Mouse (Mus musculus) lung, embryonic 14.5 days (tissue): Measurements from ENCODE around the gene Sf1. TPM values are rescaled to one million over a fixed set of nuclear protein-coding genes. Genes with fewer than 3 reads are reported as not detected.

ENCODE experiments used
- ATAC-seq: fragments of 200-750 bp; cut with Nextera tagmentation; 2 replicates; pipeline ENCODE4 v1.8.0; 2017; ENCODE audit warnings: mild to moderate bottlenecking, moderate TSS enrichment, moderate library complexity; ENCODE audit not compliant: insufficient read depth
- DNase-seq: peaks from one replicate; pipeline ENCODE4 v3.0.0-alpha.2; 2015
- H3K27ac ChIP-seq: fragments of 300-500 bp; sonication (generic); 2 replicates; pipeline ENCODE4 v1.5.1; 2014; ENCODE audit warnings: low read depth, mild to moderate bottlenecking, moderate library complexity
- H3K27me3 ChIP-seq: fragments of 300-500 bp; sonication (generic); 2 replicates; pipeline ENCODE4 v1.6.1; 2014; ENCODE audit warnings: low read length, control low read depth; ENCODE audit not compliant: insufficient read depth
- H3K36me3 ChIP-seq: fragments of 300-500 bp; sonication (generic); 2 replicates; pipeline ENCODE4 v1.6.1; 2014; ENCODE audit warnings: control low read depth; ENCODE audit not compliant: insufficient read depth
- H3K4me1 ChIP-seq: fragments of 300-500 bp; sonication (generic); 2 replicates; pipeline ENCODE4 v1.6.1; 2014; ENCODE audit warnings: antibody characterized with exemption, control low read depth; ENCODE audit not compliant: insufficient read depth
- H3K4me2 ChIP-seq: fragments of 300-500 bp; sonication (generic); 2 replicates; pipeline ENCODE4 v1.6.1; 2014; ENCODE audit warnings: mild to moderate bottlenecking
- H3K4me3 ChIP-seq: fragments of 300-500 bp; sonication (generic); 2 replicates; pipeline ENCODE4 v1.5.1; 2014; ENCODE audit warnings: low read depth, low read length
- H3K9ac ChIP-seq: fragments of 300-500 bp; sonication (generic); 2 replicates; pipeline ENCODE4 v1.6.1; 2014
- H3K9me3 ChIP-seq: fragments of 300-500 bp; sonication (generic); 2 replicates; pipeline ENCODE4 v1.6.1; 2016; ENCODE audit warnings: low read depth, low read length, control low read depth
- CTCF ChIP-seq: IDR thresholded peaks from 2 replicates; pipeline ENCODE4 v1.5.1; 2016; ENCODE audit warnings: antibody characterized with exemption, low read depth
- WGBS: fragments of 180-500 bp; shearing (Covaris S2); extraction: QIAGEN DNeasy Blood & Tissue Kit; methylation state at CpG from one replicate; pipeline ENCODE4 v1.1.7; 2014; 5-methylcytosine and 5-hydroxymethylcytosine counted together
- polyA plus RNA-seq: library from polyadenylated mRNA; unstranded; fragments of >200 nt; fragmentation: Nextera tagmentation; extraction: Ambion mirVana; gene quantifications from 2 replicates; pipeline ENCODE4 v1.2.1, GENCODE M21; 2014

Gene Sf1
- polyA plus RNA-seq, 1 experiment from 2014 or later = 200 TPM

- no peaks in the 10 kb centered on the region for H3K9me3 ChIP-seq
- ATAC-seq (peak; percentile 73), DNase-seq (peak; percentile 85)
- no peak for TF ChIP-seq CTCF
- 19% methylated on average over 7 of the region's 7 CpGs for WGBS
- peaks cover 12% of the 10 kb centered on the region for H3K36me3 ChIP-seq
- H3K27ac ChIP-seq = peak within 1 kb of the TSS; percentile 32; the same call in 1 of the 2 replicates
- H3K9ac ChIP-seq = no peak within 1 kb of the TSS
- no peaks in the 10 kb centered on the region for H3K27me3 ChIP-seq
- H3K4me2 ChIP-seq = peak within 1 kb of the TSS; percentile 16; the same call in 1 of the 2 replicates
- no peak within 1 kb of the TSS for H3K4me3 ChIP-seq
- H3K4me1 ChIP-seq = no peaks in the 10 kb centered on the region
Measured at GRCm38 (mm10) chr19:6384128-6384527, 20.6 kb downstream of the Sf1 start, which contains the start of gene Pygm. Gene Pygm, plus strand, starts transcription at chr19:6384399.

- Histone ChIP-seq H3K9ac (no peak overlapping the region), H3K4me1 (no peaks in the 10 kb centered on the region), H3K36me3 (peaks cover 4% of the 10 kb centered on the region; the same call in 1 of the 2 replicates), H3K27ac (no peak overlapping the region), H3K4me2 (peak overlapping the region; percentile 16; the same call in 1 of the 2 replicates), H3K9me3 (no peaks in the 10 kb centered on the region), H3K4me3 (no peak overlapping the region), H3K27me3 (no peaks in the 10 kb centered on the region)
- no peak for TF ChIP-seq CTCF
- ATAC-seq (no peak), DNase-seq (no peak)
- WGBS = 72% methylated on average over 11 of the region's 11 CpGs
Measured at GRCm38 (mm10) chr19:6384954-6385353, 21.5 kb downstream of the Sf1 start.

GRCm38 (mm10) chr19:6385419-6385818 lies 21.9 kb downstream of the Sf1 start:
- no peaks in the 10 kb centered on the region for H3K27me3 ChIP-seq
- peak overlapping the region; percentile 15; the same call in 1 of the 2 replicates for H3K4me2 ChIP-seq
- DNase-seq = no peak
- 68% methylated on average over 5 of the region's 5 CpGs for WGBS
- no peak overlapping the region for H3K4me3 ChIP-seq
- H3K9me3 ChIP-seq = no peaks in the 10 kb centered on the region
- no peak for ATAC-seq
- H3K27ac ChIP-seq = no peak overlapping the region
- TF ChIP-seq CTCF = no peak
- H3K9ac ChIP-seq = 0 out of 2 replicates have a peak overlapping the region, but pooled peaks have one; percentile 9
- 0 out of 2 replicates have a peak, but pooled peaks cover 2% of the 10 kb centered on the region for H3K36me3 ChIP-seq
- H3K4me1 ChIP-seq = no peaks in the 10 kb centered on the region

DNA sequence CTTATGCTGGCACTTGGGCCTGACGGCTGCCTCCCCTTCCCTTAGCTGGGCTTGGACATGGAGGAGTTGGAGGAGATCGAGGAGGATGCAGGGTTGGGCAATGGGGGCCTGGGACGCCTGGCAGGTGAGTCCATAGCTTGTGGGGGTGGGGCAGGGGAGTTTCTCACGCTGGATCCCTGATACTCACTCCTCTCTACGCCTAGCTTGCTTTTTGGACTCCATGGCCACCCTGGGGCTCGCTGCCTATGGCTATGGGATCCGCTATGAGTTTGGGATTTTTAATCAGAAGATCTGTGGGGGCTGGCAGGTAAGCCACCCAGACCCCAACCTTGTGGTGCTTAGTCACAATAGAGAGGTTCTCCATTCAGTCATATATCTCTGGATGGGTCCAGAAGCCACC lies 22.3 kb downstream of the Sf1 start:
- no peak for DNase-seq
- Histone ChIP-seq H3K4me2 (peak overlapping the region; percentile 15; the same call in 1 of the 2 replicates), H3K36me3 (no peaks in the 10 kb centered on the region), H3K27me3 (no peaks in the 10 kb centered on the region), H3K4me3 (no peak overlapping the region), H3K9ac (0 out of 2 replicates have a peak overlapping the region, but pooled peaks have one; percentile 9), H3K4me1 (no peaks in the 10 kb centered on the region), H3K9me3 (no peaks in the 10 kb centered on the region), H3K27ac (no peak overlapping the region)
- no peak for TF ChIP-seq CTCF
- 72% methylated on average over 7 of the region's 7 CpGs for WGBS
- no peak for ATAC-seq

- H3K4me3 ChIP-seq = no peak overlapping the region
- 53% methylated on average over 9 of the region's 9 CpGs for WGBS
- no peak for TF ChIP-seq CTCF
Measured at GRCm38 (mm10) chr19:6386234-6386633, 22.7 kb downstream of the Sf1 start.

DNA sequence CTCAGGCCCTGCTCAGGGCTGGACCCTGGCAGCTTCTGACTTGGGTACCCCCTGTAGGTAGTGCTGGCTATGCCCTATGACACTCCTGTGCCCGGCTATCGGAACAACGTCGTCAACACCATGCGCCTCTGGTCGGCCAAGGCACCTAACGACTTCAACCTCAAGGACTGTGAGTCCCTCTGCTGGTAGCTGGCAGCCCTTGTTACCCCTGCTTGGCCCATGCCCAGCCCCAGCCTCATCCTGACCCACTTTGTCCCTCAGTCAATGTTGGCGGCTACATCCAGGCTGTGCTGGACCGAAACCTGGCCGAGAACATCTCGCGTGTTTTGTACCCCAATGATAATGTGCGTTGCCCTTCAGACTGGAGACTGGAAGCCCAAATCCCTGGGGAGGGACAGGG lies 24.5 kb downstream of the Sf1 start:
- Histone ChIP-seq H3K9ac (no peak overlapping the region), H3K27ac (no peak overlapping the region), H3K36me3 (no peaks in the 10 kb centered on the region), H3K4me3 (no peak overlapping the region), H3K9me3 (no peaks in the 10 kb centered on the region), H3K4me2 (no peak overlapping the region), H3K4me1 (no peaks in the 10 kb centered on the region), H3K27me3 (no peaks in the 10 kb centered on the region)
- 75% methylated on average over 13 of the region's 13 CpGs for WGBS
- TF ChIP-seq CTCF = 0 out of 2 replicates have a peak, but pooled peaks have one; percentile 3
- ATAC-seq (no peak), DNase-seq (no peak)

More at GRCm38 (mm10) chr19:6386234-6386633, 22.7 kb downstream of the Sf1 start:
- no peak overlapping the region for H3K4me2 ChIP-seq
- H3K27me3 ChIP-seq = no peaks in the 10 kb centered on the region
- no peak overlapping the region for H3K9ac ChIP-seq
- no peaks in the 10 kb centered on the region for H3K36me3 ChIP-seq
- H3K27ac ChIP-seq = no peak overlapping the region
- ATAC-seq (no peak), DNase-seq (no peak)
- no peaks in the 10 kb centered on the region for H3K9me3 ChIP-seq
- no peaks in the 10 kb centered on the region for H3K4me1 ChIP-seq

DNA sequence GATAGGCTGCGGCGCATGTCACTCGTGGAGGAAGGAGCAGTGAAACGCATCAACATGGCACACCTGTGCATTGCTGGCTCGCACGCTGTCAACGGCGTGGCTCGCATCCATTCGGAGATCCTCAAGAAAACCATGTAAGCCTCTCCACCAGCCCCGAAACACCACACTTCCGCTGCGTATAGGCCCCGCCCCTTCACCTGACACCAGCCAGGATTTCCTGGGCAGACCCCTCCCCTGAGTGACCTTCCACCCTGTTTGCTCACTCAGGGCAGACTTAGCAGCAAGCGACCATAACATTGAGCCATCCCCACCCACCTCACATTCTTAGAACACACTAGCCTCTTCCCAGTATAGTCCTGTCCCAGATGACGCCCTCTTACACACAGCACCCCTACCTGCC lies 26.3 kb downstream of the Sf1 start:
- H3K9me3 ChIP-seq = no peaks in the 10 kb centered on the region
- H3K9ac ChIP-seq = peak overlapping the region; percentile 2; the same call in 1 of the 2 replicates
- no peaks in the 10 kb centered on the region for H3K4me1 ChIP-seq
- WGBS = 6% methylated on average over 16 of the region's 16 CpGs
- ATAC-seq (no peak), DNase-seq (peak; percentile 34)
- peak overlapping the region; percentile 26 for H3K4me3 ChIP-seq
- no peaks in the 10 kb centered on the region for H3K27me3 ChIP-seq
- no peak overlapping the region for H3K27ac ChIP-seq
- TF ChIP-seq CTCF = no peak
- H3K36me3 ChIP-seq = no peaks in the 10 kb centered on the region
- peak overlapping the region; percentile 59 for H3K4me2 ChIP-seq
